Mouse (Mus musculus): Measurements from ENCODE around the gene Maneal. TPM values are rescaled to one million over a fixed set of nuclear protein-coding genes. Genes with fewer than 3 reads are reported as not detected.

The Maneal gene
- polyA plus RNA-seq, 1 experiment, result 52.7 TPM

GRCm38 (mm10) chr4:124889935-124890334 is 28.0 kb upstream of the Maneal start:
- Histone ChIP-seq H3K4me1 (ENCODE audit: control insufficient read depth, insufficient read depth, low read length) (peaks cover 9% of the 10 kb centered on the region), H3K4me3 (ENCODE audit: insufficient read depth, low read length) (no peak overlapping the region), H3K27ac (ENCODE audit: insufficient read depth, low read length) (no peak overlapping the region)
- no peak for TF ChIP-seq POLR2A (IDR thresholded peaks at IDR 0.05; ENCODE audit: extremely low read depth, insufficient read depth, low read length)
- TF ChIP-seq CTCF (IDR thresholded peaks at IDR 0.05; ENCODE audit: extremely low read depth, insufficient read depth, low read length), result no peak

GRCm38 (mm10) chr4:124888702-124889101 is 26.7 kb upstream of the Maneal start:
- Histone ChIP-seq H3K27ac (ENCODE audit: insufficient read depth, low read length) (no peak overlapping the region), H3K4me3 (ENCODE audit: insufficient read depth, low read length) (no peak overlapping the region), H3K4me1 (ENCODE audit: control insufficient read depth, insufficient read depth, low read length) (peaks cover 8% of the 10 kb centered on the region)
- no peak for TF ChIP-seq CTCF (IDR thresholded peaks at IDR 0.05; ENCODE audit: extremely low read depth, insufficient read depth, low read length)
- TF ChIP-seq POLR2A (IDR thresholded peaks at IDR 0.05; ENCODE audit: extremely low read depth, insufficient read depth, low read length), result no peak

GRCm38 (mm10) chr4:124882151-124882729 is 20.3 kb upstream of the Maneal start:
- no peak overlapping the region for H3K27ac ChIP-seq (ENCODE audit: insufficient read depth, low read length)
- TF ChIP-seq CTCF (IDR thresholded peaks at IDR 0.05; ENCODE audit: extremely low read depth, insufficient read depth, low read length) (no peak), POLR2A (IDR thresholded peaks at IDR 0.05; ENCODE audit: extremely low read depth, insufficient read depth, low read length) (no peak)
- H3K4me1 ChIP-seq (ENCODE audit: control insufficient read depth, insufficient read depth, low read length), result no peaks in the 10 kb centered on the region
- H3K4me3 ChIP-seq (ENCODE audit: insufficient read depth, low read length), result peak overlapping the region; percentile 67

GRCm38 (mm10) chr4:124881341-124881908 is 19.5 kb upstream of the Maneal start:
- no peak overlapping the region for H3K27ac ChIP-seq (ENCODE audit: insufficient read depth, low read length)
- H3K4me3 ChIP-seq (ENCODE audit: insufficient read depth, low read length), result peak overlapping the region; percentile 67
- TF ChIP-seq POLR2A (IDR thresholded peaks at IDR 0.05; ENCODE audit: extremely low read depth, insufficient read depth, low read length) (peak; percentile 24; the same call in 1 of the 2 replicates), CTCF (IDR thresholded peaks at IDR 0.05; ENCODE audit: extremely low read depth, insufficient read depth, low read length) (no peak)
- no peaks in the 10 kb centered on the region for H3K4me1 ChIP-seq (ENCODE audit: control insufficient read depth, insufficient read depth, low read length)

GRCm38 (mm10) chr4:124880599-124880998 is 18.6 kb upstream of the Maneal start, which contains the start of gene Epha10:
Epha10 (plus strand) TSS chr4:124880899.
- Histone ChIP-seq H3K4me1 (ENCODE audit: control insufficient read depth, insufficient read depth, low read length) (no peaks in the 10 kb centered on the region), H3K27ac (ENCODE audit: insufficient read depth, low read length) (no peak within 1 kb of the TSS), H3K4me3 (ENCODE audit: insufficient read depth, low read length) (peak within 1 kb of the TSS; percentile 67)
- TF ChIP-seq CTCF (IDR thresholded peaks at IDR 0.05; ENCODE audit: extremely low read depth, insufficient read depth, low read length), result no peak
- TF ChIP-seq POLR2A (IDR thresholded peaks at IDR 0.05; ENCODE audit: extremely low read depth, insufficient read depth, low read length), result no peak

- Histone ChIP-seq H3K4me3 (ENCODE audit: insufficient read depth, low read length) (no peak overlapping the region), H3K4me1 (ENCODE audit: control insufficient read depth, insufficient read depth, low read length) (no peaks in the 10 kb centered on the region), H3K27ac (ENCODE audit: insufficient read depth, low read length) (no peak overlapping the region)
- TF ChIP-seq CTCF (IDR thresholded peaks at IDR 0.05; ENCODE audit: extremely low read depth, insufficient read depth, low read length), result peak; percentile 21; the same call in 1 of the 2 replicates
- TF ChIP-seq POLR2A (IDR thresholded peaks at IDR 0.05; ENCODE audit: extremely low read depth, insufficient read depth, low read length), result no peak
These were observed 10.7 kb upstream of the Maneal start for GRCm38 (mm10) chr4:124872719-124873118.

GRCm38 (mm10) chr4:124860446-124860845 is 1.5 kb downstream of the Maneal start:
- H3K4me3 ChIP-seq (ENCODE audit: insufficient read depth, low read length), result peak overlapping the region; percentile 95; the same call in 1 of the 2 replicates
- no peak for TF ChIP-seq POLR2A (IDR thresholded peaks at IDR 0.05; ENCODE audit: extremely low read depth, insufficient read depth, low read length)
- TF ChIP-seq CTCF (IDR thresholded peaks at IDR 0.05; ENCODE audit: extremely low read depth, insufficient read depth, low read length), result no peak

GRCm38 (mm10) chr4:124858370-124858769 is 3.6 kb downstream of the Maneal start:
- no peak for TF ChIP-seq CTCF (IDR thresholded peaks at IDR 0.05; ENCODE audit: extremely low read depth, insufficient read depth, low read length)
- peaks cover 1% of the 10 kb centered on the region for H3K4me1 ChIP-seq (ENCODE audit: control insufficient read depth, insufficient read depth, low read length)
- no peak overlapping the region for H3K4me3 ChIP-seq (ENCODE audit: insufficient read depth, low read length)
- no peak overlapping the region for H3K27ac ChIP-seq (ENCODE audit: insufficient read depth, low read length)

More at GRCm38 (mm10) chr4:124860446-124860845, 1.5 kb downstream of the Maneal start:
- no peak overlapping the region for H3K27ac ChIP-seq (ENCODE audit: insufficient read depth, low read length)
- H3K4me1 ChIP-seq (ENCODE audit: control insufficient read depth, insufficient read depth, low read length), result peaks cover 1% of the 10 kb centered on the region

GRCm38 (mm10) chr4:124856294-124856693 is 5.7 kb downstream of the Maneal start:
- H3K4me3 ChIP-seq (ENCODE audit: insufficient read depth, low read length), result no peak overlapping the region
- peaks cover 1% of the 10 kb centered on the region for H3K4me1 ChIP-seq (ENCODE audit: control insufficient read depth, insufficient read depth, low read length)
- no peak overlapping the region for H3K27ac ChIP-seq (ENCODE audit: insufficient read depth, low read length)
- TF ChIP-seq CTCF (IDR thresholded peaks at IDR 0.05; ENCODE audit: extremely low read depth, insufficient read depth, low read length), result no peak
- no peak for TF ChIP-seq POLR2A (IDR thresholded peaks at IDR 0.05; ENCODE audit: extremely low read depth, insufficient read depth, low read length)

Measured in cortical plate, adult 2 months (tissue).